Mouse (Mus musculus) retina, postnatal 7 days (tissue): ENCODE measurements around the gene 1700001P01Rik.

Experiments used
- DNase-seq: peaks from one replicate; pipeline ENCODE4 v3.0.0-alpha.2; 2012; ENCODE audit warnings: low read depth, low spot score

Gene 1700001P01Rik

GRCm38 (mm10) chr11:97809235-97810121 is 33.8 kb upstream of the 1700001P01Rik start:
- DNase-seq = no peak

GRCm38 (mm10) chr11:97808621-97809234 is 33.0 kb upstream of the 1700001P01Rik start:
- DNase-seq = no peak

DNA sequence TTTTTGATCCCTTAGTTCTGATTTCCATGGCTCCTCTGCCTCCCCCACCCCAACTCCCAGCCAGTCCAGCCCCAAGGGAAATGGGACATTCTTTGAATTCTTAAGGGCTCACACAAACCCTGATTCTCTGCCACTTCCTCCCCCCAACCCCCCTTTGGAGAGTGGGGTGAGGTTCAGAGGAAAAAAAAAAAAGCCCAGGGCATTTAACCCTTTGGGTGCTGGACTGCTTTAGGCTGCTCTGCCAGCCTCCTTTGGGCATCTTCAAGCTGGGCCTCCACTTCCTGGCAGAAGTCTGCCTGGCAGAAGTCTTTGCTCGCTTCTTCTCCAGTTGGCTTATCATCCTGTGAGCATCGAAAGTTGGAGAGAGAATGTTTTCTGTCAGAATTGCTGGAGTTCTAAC is 32.4 kb upstream of the 1700001P01Rik start:
- DNase-seq = no peak

GRCm38 (mm10) chr11:97807626-97808025 is 31.9 kb upstream of the 1700001P01Rik start:
- DNase-seq = no peak

DNA sequence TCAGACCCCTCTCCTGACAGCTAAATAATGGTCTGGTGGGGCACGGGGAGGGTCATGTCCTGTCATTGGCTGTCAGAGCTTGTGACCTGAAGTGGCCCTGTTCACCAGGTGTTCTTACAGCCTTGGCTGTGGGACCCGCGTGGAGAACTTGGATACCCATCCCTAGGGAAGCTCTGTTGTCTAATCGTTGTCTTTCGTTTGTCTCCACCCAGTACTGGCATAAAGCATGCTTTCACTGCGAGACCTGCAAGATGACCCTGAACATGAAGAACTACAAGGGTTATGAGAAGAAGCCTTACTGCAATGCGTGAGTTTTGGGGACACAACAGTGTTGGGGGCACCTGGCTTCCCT is 30.9 kb upstream of the 1700001P01Rik start:
- DNase-seq = no peak

DNA sequence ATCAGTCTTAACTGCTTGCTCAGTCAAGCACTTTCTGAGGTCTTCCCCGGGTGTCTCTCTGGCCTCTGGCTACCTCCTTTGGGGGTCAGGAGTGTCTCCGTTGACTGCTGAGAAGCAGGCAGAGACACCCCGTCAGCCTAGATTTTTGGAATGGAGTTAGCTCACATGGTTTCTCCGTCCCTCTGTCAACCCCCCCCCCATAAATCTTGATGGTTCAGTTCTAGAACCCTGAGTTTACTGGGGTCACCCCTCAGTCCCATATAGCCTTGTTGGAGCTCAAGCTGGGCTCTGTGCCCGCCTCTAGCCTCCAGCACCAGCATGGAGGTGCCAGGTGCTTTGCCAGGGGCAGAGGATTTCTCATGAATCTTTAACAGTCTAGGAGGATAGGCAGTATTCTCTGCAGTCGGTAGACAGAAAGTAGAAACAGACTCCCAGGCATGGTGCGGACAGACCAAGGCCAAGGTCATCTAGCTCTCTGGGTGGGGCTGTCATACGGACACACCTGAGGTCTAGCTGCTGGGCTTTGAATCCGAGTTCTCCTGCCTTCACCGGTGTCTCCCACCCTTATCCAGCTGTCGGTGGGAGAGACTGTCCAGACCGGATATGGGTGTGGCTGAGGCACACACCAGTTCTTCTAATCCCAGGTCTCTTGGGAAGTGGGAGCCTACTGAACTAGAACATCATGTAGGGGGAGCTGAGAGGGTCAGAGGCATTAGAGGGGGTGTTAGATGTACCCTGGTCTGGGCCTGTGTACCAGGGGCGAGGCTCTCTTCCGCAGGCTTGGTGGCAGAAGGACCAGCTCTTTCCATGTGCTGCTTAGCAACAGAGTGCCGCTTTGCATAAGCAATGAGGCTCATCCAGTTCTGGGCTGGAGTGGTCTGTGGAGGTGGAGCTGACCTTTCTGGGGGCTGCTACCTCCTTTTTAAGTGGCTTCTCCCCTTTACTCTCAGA is 30.2 kb upstream of the 1700001P01Rik start:
- no peak for DNase-seq

GRCm38 (mm10) chr11:97804841-97805661 is 29.3 kb upstream of the 1700001P01Rik start:
- no peak for DNase-seq

GRCm38 (mm10) chr11:97803847-97804246 is 28.1 kb upstream of the 1700001P01Rik start:
- no peak for DNase-seq

GRCm38 (mm10) chr11:97802495-97802894 is 26.8 kb upstream of the 1700001P01Rik start:
- DNase-seq = no peak

DNA sequence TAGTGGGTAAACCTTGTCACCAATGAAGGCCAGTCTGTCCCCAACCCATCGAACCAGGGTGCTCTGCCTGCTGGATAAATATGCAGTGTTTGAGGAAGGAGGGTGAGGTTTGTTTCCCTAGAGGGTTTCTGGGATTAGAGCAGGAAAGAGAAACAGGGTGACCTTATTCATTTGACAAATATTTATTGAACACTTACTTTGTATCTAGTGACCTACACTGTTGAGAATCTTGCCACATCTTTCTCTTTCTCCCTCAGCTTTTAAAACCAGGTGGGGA is 26.4 kb upstream of the 1700001P01Rik start:
- DNase-seq = no peak

- no peak for DNase-seq
These were observed 25.9 kb upstream of the 1700001P01Rik start for GRCm38 (mm10) chr11:97801409-97802193.

GRCm38 (mm10) chr11:97800691-97801408 is 25.1 kb upstream of the 1700001P01Rik start:
- no peak for DNase-seq

GRCm38 (mm10) chr11:97799994-97800690 is 24.4 kb upstream of the 1700001P01Rik start:
- no peak for DNase-seq

DNA sequence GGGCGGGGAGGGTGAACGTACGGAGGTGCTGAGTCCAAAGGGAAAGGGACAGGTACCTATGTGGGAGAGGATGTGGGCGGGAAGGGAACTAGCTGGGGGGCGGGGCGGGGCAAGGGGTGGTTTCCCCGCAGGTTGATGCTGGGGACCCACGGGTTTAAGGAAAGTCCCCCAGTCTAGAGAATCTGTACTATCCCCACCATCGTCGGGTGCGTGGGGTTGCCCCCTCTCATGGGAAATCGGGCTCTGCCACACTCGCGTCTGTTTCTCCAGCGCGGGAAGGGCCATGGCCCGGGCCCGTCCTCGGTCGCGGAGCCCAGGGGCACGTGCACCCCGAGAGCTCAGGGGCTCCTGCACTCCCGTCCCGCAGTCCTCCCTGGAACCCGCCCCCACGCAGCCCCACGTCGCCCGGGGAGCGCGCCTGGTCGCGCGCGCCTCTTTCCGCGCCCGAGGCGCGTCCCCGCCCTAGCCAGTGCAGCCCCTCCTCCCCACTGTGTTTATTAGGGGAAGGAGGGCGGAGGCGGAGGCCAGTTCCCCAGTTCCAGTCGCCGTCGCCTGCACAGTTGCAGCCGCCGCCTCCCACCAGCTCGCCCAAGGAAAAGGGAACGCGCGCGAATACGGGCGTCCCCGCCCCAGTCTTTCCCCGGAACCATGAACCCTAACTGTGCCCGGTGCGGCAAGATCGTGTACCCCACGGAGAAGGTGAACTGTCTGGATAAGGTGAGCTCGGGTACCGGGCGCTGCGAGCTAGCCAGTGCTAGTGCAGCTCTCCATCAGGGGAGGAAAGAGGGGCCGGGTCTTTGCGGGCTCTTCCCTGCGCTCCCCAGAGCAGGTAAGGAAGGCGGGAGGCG is 23.7 kb upstream of the 1700001P01Rik start:
- no peak for DNase-seq

- no peak for DNase-seq
These were observed 23.0 kb upstream of the 1700001P01Rik start, which contains the start of gene Lasp1 for GRCm38 (mm10) chr11:97798782-97799145. Lasp1 (plus strand) TSS chr11:97799000.

- no peak for DNase-seq
These were observed 22.3 kb upstream of the 1700001P01Rik start for GRCm38 (mm10) chr11:97798083-97798435.

DNA sequence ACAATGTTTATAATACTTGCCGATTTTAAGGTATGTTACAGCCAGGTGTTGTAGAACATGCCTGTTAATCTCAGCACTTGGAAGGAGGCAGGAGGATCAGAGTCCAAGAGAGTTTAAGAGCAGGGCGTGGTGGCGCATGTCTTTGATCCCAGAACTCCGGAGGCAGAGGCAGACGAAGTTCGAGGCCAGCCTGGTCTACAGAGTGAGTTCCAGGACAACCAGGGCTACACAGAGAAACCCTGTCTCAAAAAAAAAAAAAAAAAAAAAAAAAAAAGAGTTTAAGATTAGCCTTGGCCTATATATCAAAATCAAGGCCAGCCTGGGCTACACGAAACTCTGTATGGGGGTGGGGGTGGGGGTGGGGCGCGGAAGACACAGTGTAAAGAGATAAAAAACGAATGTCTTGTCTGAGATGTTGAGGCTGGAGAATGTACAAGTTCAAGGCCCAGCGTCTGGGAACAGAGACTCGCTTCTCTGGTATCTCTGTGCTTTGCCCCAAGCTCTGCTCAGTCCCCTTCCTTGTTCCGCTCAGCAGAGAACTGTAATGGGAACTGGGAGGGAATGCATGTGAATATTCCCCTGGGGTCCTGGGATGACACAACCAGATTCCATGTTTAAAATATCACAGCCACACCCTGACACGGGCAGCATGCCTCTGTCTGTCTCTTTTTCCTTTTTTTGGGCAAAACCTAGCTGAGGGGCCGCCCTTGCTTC is 21.8 kb upstream of the 1700001P01Rik start:
- no peak for DNase-seq

DNA sequence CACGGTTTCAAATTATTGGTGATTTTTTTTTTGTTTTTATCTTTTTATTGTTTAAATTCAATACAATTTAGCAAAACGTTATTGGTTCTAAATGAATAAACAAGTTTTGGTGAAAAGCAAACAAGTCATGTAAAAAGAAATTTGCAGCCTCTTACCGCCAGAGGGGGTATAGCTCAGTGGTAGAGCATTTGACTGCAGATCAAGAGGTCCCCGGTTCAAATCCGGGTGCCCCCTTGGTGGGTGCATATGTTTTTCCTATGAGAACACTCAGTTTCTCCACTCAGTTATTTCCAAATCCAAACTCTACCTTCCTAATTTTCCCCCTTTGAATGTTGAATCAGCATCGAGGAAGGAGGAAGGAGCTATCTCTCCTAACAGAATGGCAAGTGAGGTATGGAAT is 21.2 kb upstream of the 1700001P01Rik start:
- DNase-seq = no peak
